Mouse (Mus musculus) hindbrain, postnatal 0 days (tissue): ENCODE results near the gene Apoa1. TPM values are rescaled to one million over a fixed set of nuclear protein-coding genes. Genes with fewer than 3 reads are reported as not detected.

Experiments used
- ATAC-seq: fragments of 200-750 bp; cut with Nextera tagmentation; 2 replicates; pipeline ENCODE4 v1.8.0; 2017; ENCODE audit warnings: mild to moderate bottlenecking, moderate TSS enrichment, moderate library complexity
- DNase-seq: peaks from one replicate; pipeline ENCODE4 v3.0.0-alpha.2; 2015; ENCODE audit warnings: low spot score
- H3K27ac ChIP-seq: fragments of 300-500 bp; sonication (generic); 2 replicates; pipeline ENCODE4 v1.5.1; 2014; ENCODE audit warnings: mild to moderate bottlenecking
- H3K27me3 ChIP-seq: fragments of 300-500 bp; sonication (generic); 2 replicates; pipeline ENCODE4 v1.6.1; 2014; ENCODE audit warnings: low read length, mixed read lengths; ENCODE audit not compliant: insufficient read depth
- H3K36me3 ChIP-seq: fragments of 300-500 bp; sonication (generic); 2 replicates; pipeline ENCODE4 v1.6.1; 2014; ENCODE audit warnings: low read length, mixed read lengths; ENCODE audit not compliant: insufficient read depth
- H3K4me1 ChIP-seq: fragments of 300-500 bp; sonication (generic); 2 replicates; pipeline ENCODE4 v1.6.1; 2014; ENCODE audit warnings: antibody characterized with exemption, low read length, mixed read lengths; ENCODE audit not compliant: insufficient read depth
- H3K4me2 ChIP-seq: fragments of 300-500 bp; sonication (generic); 2 replicates; pipeline ENCODE4 v1.6.1; 2014; ENCODE audit warnings: low read depth, mild to moderate bottlenecking, low read length, moderate library complexity, mixed read lengths
- H3K4me3 ChIP-seq: fragments of 300-500 bp; sonication (generic); 2 replicates; pipeline ENCODE4 v1.5.1; 2014; ENCODE audit warnings: low read length
- H3K9ac ChIP-seq: fragments of 300-500 bp; sonication (generic); replicated peaks from 2 replicates; pipeline ENCODE4 v1.6.1; 2014; ENCODE audit warnings: mild to moderate bottlenecking, low read length, moderate library complexity, mixed read lengths
- H3K9me3 ChIP-seq: fragments of 300-500 bp; sonication (generic); 2 replicates; pipeline ENCODE4 v1.6.1; 2016; ENCODE audit warnings: low read length, mixed read lengths
- CTCF ChIP-seq: IDR thresholded peaks from 2 replicates; pipeline ENCODE4 v1.5.1; 2016; ENCODE audit warnings: antibody characterized with exemption, control low read depth, low read depth
- WGBS: fragments of 180-500 bp; shearing (Covaris S2); extraction: QIAGEN DNeasy Blood & Tissue Kit; methylation state at CpG from one replicate; pipeline ENCODE4 v1.1.7; 2014; 5-methylcytosine and 5-hydroxymethylcytosine counted together
- polyA plus RNA-seq: library from polyadenylated mRNA; unstranded; fragments of >200 nt; fragmentation: Nextera tagmentation; extraction: Ambion mirVana; gene quantifications from 2 replicates; pipeline ENCODE4 v1.2.1, GENCODE M21; 2015
- total RNA-seq: library from RNA; depleted of rRNA; stranded (reverse); fragments of >200 nt; gene quantifications from 2 replicates; pipeline ENCODE4 v1.2.3, GENCODE M21; 2014

The Apoa1 gene
- total and polyA plus RNA-seq, 2 experiments from 2014 or later: 1.6 to 4.5 TPM

DNA sequence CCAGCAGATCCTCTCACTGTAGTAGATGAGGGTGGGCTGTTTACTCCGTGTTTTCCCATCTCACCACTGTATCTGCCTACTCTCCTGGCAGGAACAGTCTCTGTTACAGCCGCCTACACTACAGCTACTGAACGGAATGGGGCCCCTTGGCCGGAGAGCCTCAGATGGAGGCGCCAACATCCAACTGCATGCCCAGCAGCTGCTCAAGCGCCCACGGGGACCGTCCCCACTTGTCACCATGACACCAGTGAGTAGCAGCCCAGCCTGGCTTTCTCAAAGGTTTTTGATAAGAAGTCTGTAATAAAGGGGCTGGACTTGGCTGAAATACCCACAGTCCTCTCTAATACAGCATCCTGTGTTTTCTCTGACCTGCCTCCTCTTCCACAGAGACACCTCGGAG is 29.9 kb upstream of the Apoa1 start:
- 73% methylated on average over 9 of the region's 9 CpGs for WGBS
- ATAC-seq: 0 out of 2 replicates have a peak, but pooled peaks have one; percentile 45

GRCm38 (mm10) chr9:46198936-46199335 is 29.4 kb upstream of the Apoa1 start:
- DNase-seq: no peak
- no peak overlapping the region for H3K4me3 ChIP-seq
- no peaks in the 10 kb centered on the region for H3K27me3 ChIP-seq
- ATAC-seq: no peak
- H3K4me1 ChIP-seq: no peaks in the 10 kb centered on the region
- H3K36me3 ChIP-seq: peaks cover 60% of the 10 kb centered on the region
- WGBS: 79% methylated on average over 7 of the region's 7 CpGs
- H3K27ac ChIP-seq: no peak overlapping the region
- no peak for TF ChIP-seq CTCF
- no peak overlapping the region for H3K9ac ChIP-seq
- no peak overlapping the region for H3K4me2 ChIP-seq
- no peaks in the 10 kb centered on the region for H3K9me3 ChIP-seq

More for the DNA sequence above, 29.9 kb upstream of the Apoa1 start:
- Histone ChIP-seq H3K9me3 (no peaks in the 10 kb centered on the region), H3K27ac (no peak overlapping the region), H3K36me3 (peaks cover 58% of the 10 kb centered on the region), H3K27me3 (no peaks in the 10 kb centered on the region), H3K4me2 (no peak overlapping the region), H3K4me3 (no peak overlapping the region), H3K4me1 (no peaks in the 10 kb centered on the region), H3K9ac (no peak overlapping the region)
- no peak for TF ChIP-seq CTCF
- DNase-seq: no peak

DNA sequence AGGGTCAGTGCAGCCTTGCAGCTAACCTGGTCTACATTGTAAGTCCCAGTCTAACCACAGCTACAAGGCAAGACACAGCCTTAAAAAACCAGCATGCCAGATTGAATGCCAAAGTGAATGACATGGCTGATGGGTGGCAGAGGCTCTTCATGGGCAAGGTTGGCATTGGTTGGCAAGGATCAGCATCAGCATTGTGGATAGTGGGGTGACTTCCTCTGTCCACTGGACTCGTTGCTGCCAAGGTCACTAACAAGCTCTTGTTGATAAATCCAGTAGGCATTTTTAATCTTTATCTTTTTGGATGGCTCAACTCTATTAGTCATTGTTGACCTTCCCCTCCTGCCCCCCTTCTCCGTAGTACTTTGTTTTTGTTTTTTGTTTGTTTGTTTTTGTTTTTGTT is 28.8 kb upstream of the Apoa1 start:
- peaks cover 65% of the 10 kb centered on the region for H3K36me3 ChIP-seq
- no peaks in the 10 kb centered on the region for H3K27me3 ChIP-seq
- TF ChIP-seq CTCF: no peak
- no peak overlapping the region for H3K9ac ChIP-seq
- no peak overlapping the region for H3K4me2 ChIP-seq
- no peak for ATAC-seq
- H3K27ac ChIP-seq: no peak overlapping the region
- H3K9me3 ChIP-seq: no peaks in the 10 kb centered on the region
- no peak overlapping the region for H3K4me3 ChIP-seq
- H3K4me1 ChIP-seq: no peaks in the 10 kb centered on the region
- DNase-seq: no peak
- 86% methylated on average over 2 of the region's 2 CpGs for WGBS

GRCm38 (mm10) chr9:46206834-46207500 is 21.4 kb upstream of the Apoa1 start:
- ATAC-seq: no peak
- no peak overlapping the region for H3K4me3 ChIP-seq
- peaks cover 72% of the 10 kb centered on the region for H3K36me3 ChIP-seq
- no peaks in the 10 kb centered on the region for H3K9me3 ChIP-seq
- H3K27ac ChIP-seq: no peak overlapping the region
- H3K4me2 ChIP-seq: no peak overlapping the region
- no peak for DNase-seq
- H3K4me1 ChIP-seq: no peaks in the 10 kb centered on the region
- no peak for TF ChIP-seq CTCF
- 81% methylated on average over 10 of the region's 10 CpGs for WGBS
- no peaks in the 10 kb centered on the region for H3K27me3 ChIP-seq
- no peak overlapping the region for H3K9ac ChIP-seq

GRCm38 (mm10) chr9:46207501-46207869 is 20.9 kb upstream of the Apoa1 start:
- no peak for TF ChIP-seq CTCF
- Histone ChIP-seq H3K9me3 (no peaks in the 10 kb centered on the region), H3K4me1 (no peaks in the 10 kb centered on the region), H3K27me3 (no peaks in the 10 kb centered on the region), H3K9ac (no peak overlapping the region), H3K36me3 (peaks cover 72% of the 10 kb centered on the region), H3K4me3 (no peak overlapping the region), H3K4me2 (no peak overlapping the region), H3K27ac (no peak overlapping the region)
- no peak for ATAC-seq
- WGBS: 93% methylated on average over 6 of the region's 6 CpGs
- DNase-seq: no peak

- Histone ChIP-seq H3K36me3 (peaks cover 70% of the 10 kb centered on the region), H3K27me3 (no peaks in the 10 kb centered on the region), H3K9me3 (no peaks in the 10 kb centered on the region), H3K4me1 (no peaks in the 10 kb centered on the region), H3K27ac (no peak overlapping the region), H3K9ac (no peak overlapping the region), H3K4me3 (no peak overlapping the region), H3K4me2 (no peak overlapping the region)
- no peak for DNase-seq
- WGBS: 80% methylated on average over 13 of the region's 13 CpGs
- no peak for ATAC-seq
- no peak for TF ChIP-seq CTCF
Observed at GRCm38 (mm10) chr9:46208401-46208974, 19.9 kb upstream of the Apoa1 start.

- Histone ChIP-seq H3K4me1 (no peaks in the 10 kb centered on the region), H3K27me3 (no peaks in the 10 kb centered on the region), H3K4me2 (no peak overlapping the region), H3K27ac (no peak overlapping the region), H3K36me3 (peaks cover 63% of the 10 kb centered on the region), H3K9me3 (no peaks in the 10 kb centered on the region), H3K9ac (no peak overlapping the region), H3K4me3 (no peak overlapping the region)
- DNase-seq (no peak), ATAC-seq (no peak)
- 94% methylated on average over 12 of the region's 12 CpGs for WGBS
- no peak for TF ChIP-seq CTCF
Observed at GRCm38 (mm10) chr9:46210473-46210872, 17.9 kb upstream of the Apoa1 start.
